Mouse (Mus musculus): ENCODE results near the gene Olfr1362. TPM values are rescaled to one million over a fixed set of nuclear protein-coding genes. Genes with fewer than 3 reads are reported as not detected.

The Olfr1362 gene
- polyA plus RNA-seq (2012; ENCODE audit: insufficient read depth, insufficient read length, low replicate concordance, missing spikeins) = not detected in 2 replicates

DNA sequence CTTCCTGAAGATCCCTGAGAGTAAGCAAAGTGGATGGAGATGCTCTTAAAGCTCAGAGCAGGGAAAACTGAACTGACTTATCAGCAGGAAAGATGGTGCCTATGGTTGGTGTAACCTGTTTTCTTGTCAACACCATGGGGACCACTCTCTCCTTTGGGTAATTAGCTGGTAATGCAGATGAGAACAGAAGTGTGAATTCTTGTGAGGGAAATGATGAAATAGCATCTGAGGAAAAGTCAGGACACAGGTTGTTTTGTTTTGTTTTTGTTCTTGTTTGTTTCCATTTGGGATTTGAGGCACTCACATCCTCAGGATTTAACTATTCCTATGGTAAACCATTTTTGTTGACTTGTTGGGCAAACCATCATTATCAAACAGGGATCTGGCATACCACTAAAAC is at the start of gene Olfr1362:
TSS of gene Olfr1362 (minus strand) at position 101 of the 400 bp plus-strand sequence.
- H3K4me3 ChIP-seq (ENCODE audit: insufficient read depth, low read depth, low read length) = no peak within 1 kb of the TSS
- H3K27ac ChIP-seq (ENCODE audit: insufficient read depth, low read depth, low read length) = no peak within 1 kb of the TSS
- TF ChIP-seq CTCF (IDR thresholded peaks at IDR 0.05; ENCODE audit: insufficient read depth, low read depth, low read length) (no peak), POLR2A (IDR thresholded peaks at IDR 0.05; ENCODE audit: insufficient read depth, low read depth, low read length) (no peak)
- H3K4me1 ChIP-seq (ENCODE audit: control insufficient read depth, insufficient read depth, low read length) = no peaks in the 10 kb centered on the region

DNA sequence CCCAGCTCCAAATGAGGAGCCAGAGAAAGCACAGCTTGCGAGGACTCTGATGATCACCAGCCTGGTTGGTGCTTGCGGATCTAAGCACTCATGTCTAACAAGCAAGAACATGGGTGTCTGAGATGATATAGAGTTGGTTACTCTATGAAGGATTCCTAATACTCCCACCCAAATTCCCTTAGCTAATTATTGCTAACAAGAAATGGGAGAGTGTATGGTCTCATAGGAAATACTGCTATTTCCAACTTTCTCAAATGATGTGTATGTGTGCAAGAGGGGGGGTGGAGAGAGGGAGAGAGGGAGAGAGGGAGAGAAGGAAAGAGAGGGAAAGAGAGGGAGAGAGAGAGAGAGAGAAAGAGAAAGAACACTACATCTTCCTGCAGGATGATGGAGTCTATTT is 49.5 kb upstream of the Olfr1362 start, which contains the start of gene Olfr1361:
TSS of gene Olfr1361 (minus strand) at position 101 of the 400 bp plus-strand sequence.
- Histone ChIP-seq H3K4me1 (ENCODE audit: control insufficient read depth, insufficient read depth, low read length) (no peaks in the 10 kb centered on the region), H3K27ac (ENCODE audit: insufficient read depth, low read depth, low read length) (no peak within 1 kb of the TSS), H3K4me3 (ENCODE audit: insufficient read depth, low read depth, low read length) (no peak within 1 kb of the TSS)
- TF ChIP-seq POLR2A (IDR thresholded peaks at IDR 0.05; ENCODE audit: insufficient read depth, low read depth, low read length) = no peak
- TF ChIP-seq CTCF (IDR thresholded peaks at IDR 0.05; ENCODE audit: insufficient read depth, low read depth, low read length) = no peak
- 74% methylated on average over 2 of the region's 2 CpGs for WGBS

DNA sequence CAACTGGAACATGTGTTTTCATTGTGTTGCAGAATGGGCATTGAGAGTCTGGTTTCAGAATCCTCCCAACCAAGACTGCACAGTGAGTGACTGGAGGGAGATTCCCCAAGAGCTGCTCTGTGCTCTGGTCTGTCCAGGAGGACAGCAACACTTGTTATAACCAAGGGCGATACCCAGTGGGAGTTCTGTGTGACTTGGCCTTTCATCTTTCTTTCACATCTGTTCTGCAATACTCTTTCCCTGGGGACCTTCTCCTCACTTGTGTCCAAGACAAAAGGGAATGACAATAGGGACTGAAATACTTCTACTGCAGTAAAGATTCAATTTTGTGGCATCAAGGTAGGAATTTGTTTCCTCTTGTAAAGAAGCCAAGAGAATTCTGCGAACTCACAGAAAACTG is 28.6 kb upstream of the Olfr1362 start, which contains the start of gene Olfr11:
TSS of gene Olfr11 (minus strand) at position 101 of the 400 bp plus-strand sequence.
- WGBS = 75% methylated on average over 2 of the region's 2 CpGs
- H3K4me1 ChIP-seq (ENCODE audit: control insufficient read depth, insufficient read depth, low read length) = no peaks in the 10 kb centered on the region
- TF ChIP-seq POLR2A (IDR thresholded peaks at IDR 0.05; ENCODE audit: insufficient read depth, low read depth, low read length) = no peak
- TF ChIP-seq CTCF (IDR thresholded peaks at IDR 0.05; ENCODE audit: insufficient read depth, low read depth, low read length) = no peak
- H3K4me3 ChIP-seq (ENCODE audit: insufficient read depth, low read depth, low read length) = no peak within 1 kb of the TSS
- H3K27ac ChIP-seq (ENCODE audit: insufficient read depth, low read depth, low read length) = no peak within 1 kb of the TSS

DNA sequence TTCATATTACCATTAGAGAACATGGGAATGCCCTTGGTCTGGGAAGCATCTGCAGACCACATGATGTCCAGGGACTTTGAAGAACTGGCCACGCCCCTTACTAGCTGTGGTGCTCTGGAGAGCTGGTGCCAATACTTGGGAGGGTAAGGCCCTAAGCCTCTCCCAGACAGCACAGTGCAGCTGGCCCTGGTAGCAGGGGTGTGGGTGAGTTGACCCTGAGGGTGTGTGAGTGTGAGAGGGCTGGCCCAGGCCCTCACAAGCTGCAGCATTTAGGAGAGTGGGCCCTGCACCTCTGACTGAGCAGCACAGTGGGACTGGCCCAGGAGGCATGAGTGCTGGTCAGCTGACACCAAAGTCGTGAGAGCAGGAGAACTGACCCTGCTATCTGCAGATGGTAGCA is 22.2 kb downstream of the Olfr1362 start:
- TF ChIP-seq POLR2A (IDR thresholded peaks at IDR 0.05; ENCODE audit: insufficient read depth, low read depth, low read length) (no peak), CTCF (IDR thresholded peaks at IDR 0.05; ENCODE audit: insufficient read depth, low read depth, low read length) (no peak)
- H3K27ac ChIP-seq (ENCODE audit: insufficient read depth, low read depth, low read length) = no peak overlapping the region
- no peaks in the 10 kb centered on the region for H3K4me1 ChIP-seq (ENCODE audit: control insufficient read depth, insufficient read depth, low read length)
- H3K4me3 ChIP-seq (ENCODE audit: insufficient read depth, low read depth, low read length) = no peak overlapping the region
- WGBS = 62% methylated on average over 2 of the region's 2 CpGs

- 93% methylated on average over 2 of the region's 2 CpGs for WGBS
- Histone ChIP-seq H3K4me1 (ENCODE audit: control insufficient read depth, insufficient read depth, low read length) (no peaks in the 10 kb centered on the region), H3K27ac (ENCODE audit: insufficient read depth, low read depth, low read length) (no peak within 1 kb of the TSS), H3K4me3 (ENCODE audit: insufficient read depth, low read depth, low read length) (no peak within 1 kb of the TSS)
- TF ChIP-seq POLR2A (IDR thresholded peaks at IDR 0.05; ENCODE audit: insufficient read depth, low read depth, low read length) = no peak
- TF ChIP-seq CTCF (IDR thresholded peaks at IDR 0.05; ENCODE audit: insufficient read depth, low read depth, low read length) = no peak
These were observed 32.2 kb downstream of the Olfr1362 start, which contains the start of gene Olfr1364 for GRCm38 (mm10) chr13:21581659-21582058. Gene Olfr1364, minus strand, starts transcription at chr13:21581759.

Other genes starting within 250 kb of the Olfr1362 start
- 126 TPM in 1 of 2 replicates, not detected in the other for gene Zkscan3, start 211.3 kb downstream of the Olfr1362 start, polyA plus RNA-seq (2012; ENCODE audit: insufficient read depth, insufficient read length, low replicate concordance, missing spikeins)
- not detected in 2 replicates for gene Pgbd1, start 173.0 kb downstream of the Olfr1362 start, polyA plus RNA-seq (2012; ENCODE audit: insufficient read depth, insufficient read length, low replicate concordance, missing spikeins)
- gene Zscan26, start 160.3 kb downstream of the Olfr1362 start, polyA plus RNA-seq (2012; ENCODE audit: insufficient read depth, insufficient read length, low replicate concordance, missing spikeins) = not detected in 2 replicates
- gene Nkapl, start 145.5 kb downstream of the Olfr1362 start, polyA plus RNA-seq (2012; ENCODE audit: insufficient read depth, insufficient read length, low replicate concordance, missing spikeins) = not detected in 2 replicates
- gene Zkscan4, start 135.1 kb downstream of the Olfr1362 start, polyA plus RNA-seq (2012; ENCODE audit: insufficient read depth, insufficient read length, low replicate concordance, missing spikeins) = not detected in 2 replicates
- gene Gm10065, start 134.6 kb downstream of the Olfr1362 start, polyA plus RNA-seq (2012; ENCODE audit: insufficient read depth, insufficient read length, low replicate concordance, missing spikeins) = not detected in 2 replicates
- not detected in 2 replicates for gene AK157302, start 118.8 kb downstream of the Olfr1362 start, polyA plus RNA-seq (2012; ENCODE audit: insufficient read depth, insufficient read length, low replicate concordance, missing spikeins)
- gene Gm11273, start 112.6 kb downstream of the Olfr1362 start, polyA plus RNA-seq (2012; ENCODE audit: insufficient read depth, insufficient read length, low replicate concordance, missing spikeins) = not detected in 2 replicates
- not detected in 2 replicates for gene Zkscan8, start 82.9 kb downstream of the Olfr1362 start, polyA plus RNA-seq (2012; ENCODE audit: insufficient read depth, insufficient read length, low replicate concordance, missing spikeins)
- not detected in 2 replicates for gene Olfr1366, start 71.2 kb downstream of the Olfr1362 start, polyA plus RNA-seq (2012; ENCODE audit: insufficient read depth, insufficient read length, low replicate concordance, missing spikeins)
- gene Olfr1535, start 54.1 kb downstream of the Olfr1362 start, polyA plus RNA-seq (2012; ENCODE audit: insufficient read depth, insufficient read length, low replicate concordance, missing spikeins) = not detected in 2 replicates
- not detected in 2 replicates for gene Olfr1364, start 32.3 kb downstream of the Olfr1362 start, polyA plus RNA-seq (2012; ENCODE audit: insufficient read depth, insufficient read length, low replicate concordance, missing spikeins)
- not detected in 2 replicates for gene Olfr11, start 28.5 kb upstream of the Olfr1362 start, polyA plus RNA-seq (2012; ENCODE audit: insufficient read depth, insufficient read length, low replicate concordance, missing spikeins)
- not detected in 2 replicates for gene Olfr1361, start 49.4 kb upstream of the Olfr1362 start, polyA plus RNA-seq (2012; ENCODE audit: insufficient read depth, insufficient read length, low replicate concordance, missing spikeins)
- gene Olfr1360, start 63.4 kb upstream of the Olfr1362 start, polyA plus RNA-seq (2012; ENCODE audit: insufficient read depth, insufficient read length, low replicate concordance, missing spikeins) = not detected in 2 replicates
- gene Olfr1359, start 84.1 kb upstream of the Olfr1362 start, polyA plus RNA-seq (2012; ENCODE audit: insufficient read depth, insufficient read length, low replicate concordance, missing spikeins) = not detected in 2 replicates
- not detected in 2 replicates for gene Hist1h2bl, start 102.1 kb upstream of the Olfr1362 start, polyA plus RNA-seq (2012; ENCODE audit: insufficient read depth, insufficient read length, low replicate concordance, missing spikeins)
- not detected in 2 replicates for gene Hist1h2ai, start 102.4 kb upstream of the Olfr1362 start, polyA plus RNA-seq (2012; ENCODE audit: insufficient read depth, insufficient read length, low replicate concordance, missing spikeins)
- not detected in 2 replicates for gene Hist1h3h, start 103.6 kb upstream of the Olfr1362 start, polyA plus RNA-seq (2012; ENCODE audit: insufficient read depth, insufficient read length, low replicate concordance, missing spikeins)
- gene Hist1h2bm, start 108.0 kb upstream of the Olfr1362 start, polyA plus RNA-seq (2012; ENCODE audit: insufficient read depth, insufficient read length, low replicate concordance, missing spikeins) = not detected in 2 replicates
- gene Hist1h4j, start 121.0 kb upstream of the Olfr1362 start, polyA plus RNA-seq (2012; ENCODE audit: insufficient read depth, insufficient read length, low replicate concordance, missing spikeins) = not detected in 2 replicates
- not detected in 2 replicates for gene Hist1h4k, start 136.5 kb upstream of the Olfr1362 start, polyA plus RNA-seq (2012; ENCODE audit: insufficient read depth, insufficient read length, low replicate concordance, missing spikeins)
- gene Hist1h2ak, start 139.8 kb upstream of the Olfr1362 start, polyA plus RNA-seq (2012; ENCODE audit: insufficient read depth, insufficient read length, low replicate concordance, missing spikeins) = not detected in 2 replicates
- gene Hist1h2bn, start 140.1 kb upstream of the Olfr1362 start, polyA plus RNA-seq (2012; ENCODE audit: insufficient read depth, insufficient read length, low replicate concordance, missing spikeins) = not detected in 2 replicates
- gene Hist1h1b, start 166.6 kb upstream of the Olfr1362 start, polyA plus RNA-seq (2012; ENCODE audit: insufficient read depth, insufficient read length, low replicate concordance, missing spikeins) = not detected in 2 replicates
- not detected in 2 replicates for gene Hist1h3i, start 169.3 kb upstream of the Olfr1362 start, polyA plus RNA-seq (2012; ENCODE audit: insufficient read depth, insufficient read length, low replicate concordance, missing spikeins)
- not detected in 2 replicates for gene Hist1h2an, start 173.2 kb upstream of the Olfr1362 start, polyA plus RNA-seq (2012; ENCODE audit: insufficient read depth, insufficient read length, low replicate concordance, missing spikeins)
- gene Hist1h2bp, start 173.4 kb upstream of the Olfr1362 start, polyA plus RNA-seq (2012; ENCODE audit: insufficient read depth, insufficient read length, low replicate concordance, missing spikeins) = not detected in 2 replicates
- gene Hist1h2bq, start 196.2 kb upstream of the Olfr1362 start, polyA plus RNA-seq (2012; ENCODE audit: insufficient read depth, insufficient read length, low replicate concordance, missing spikeins) = not detected in 2 replicates
- not detected in 2 replicates for gene Hist1h2ao, start 196.4 kb upstream of the Olfr1362 start, polyA plus RNA-seq (2012; ENCODE audit: insufficient read depth, insufficient read length, low replicate concordance, missing spikeins)
- gene Hist1h4m, start 197.7 kb upstream of the Olfr1362 start, polyA plus RNA-seq (2012; ENCODE audit: insufficient read depth, insufficient read length, low replicate concordance, missing spikeins) = not detected in 2 replicates
- not detected in 2 replicates for gene Hist1h4n, start 218.2 kb upstream of the Olfr1362 start, polyA plus RNA-seq (2012; ENCODE audit: insufficient read depth, insufficient read length, low replicate concordance, missing spikeins)
- not detected in 2 replicates for gene Hist1h2ap, start 219.5 kb upstream of the Olfr1362 start, polyA plus RNA-seq (2012; ENCODE audit: insufficient read depth, insufficient read length, low replicate concordance, missing spikeins)
- gene Hist1h2br, start 219.7 kb upstream of the Olfr1362 start, polyA plus RNA-seq (2012; ENCODE audit: insufficient read depth, insufficient read length, low replicate concordance, missing spikeins) = not detected in 2 replicates

Measured in olfactory bulb, adult 2 months (tissue).